Mouse (Mus musculus): ENCODE results near the gene Hipk3. TPM values are rescaled to one million over a fixed set of nuclear protein-coding genes. Genes with fewer than 3 reads are reported as not detected.

Hipk3 gene
- polyA plus RNA-seq, 1 experiment: 81.3 TPM

- Histone ChIP-seq H3K4me1 (ENCODE audit: control insufficient read depth, insufficient read depth, low read length) (no peaks in the 10 kb centered on the region), H3K36me3 (ENCODE audit: control insufficient read depth, insufficient read depth, low read length) (peaks cover 1% of the 10 kb centered on the region; the same call in 1 of the 2 replicates), H3K4me3 (ENCODE audit: control insufficient read depth, low read depth, low read length) (no peak overlapping the region), H3K27ac (ENCODE audit: control insufficient read depth, insufficient read depth, low read depth, low read length) (no peak overlapping the region), H3K27me3 (ENCODE audit: control insufficient read depth, insufficient read depth, low read length) (no peaks in the 10 kb centered on the region)
- TF ChIP-seq POLR2A (IDR thresholded peaks at IDR 0.05; ENCODE audit: control insufficient read depth, low read depth, low read length) (no peak), CTCF (IDR thresholded peaks at IDR 0.05; ENCODE audit: control insufficient read depth, insufficient read depth, insufficient replicate concordance, low read depth, low read length) (no peak)
Observed at GRCm38 (mm10) chr2:104442341-104442740, 51.9 kb downstream of the Hipk3 start.

GRCm38 (mm10) chr2:104436226-104436625 lies 58.0 kb downstream of the Hipk3 start:
- no peaks in the 10 kb centered on the region for H3K27me3 ChIP-seq (ENCODE audit: control insufficient read depth, insufficient read depth, low read length)
- no peaks in the 10 kb centered on the region for H3K4me1 ChIP-seq (ENCODE audit: control insufficient read depth, insufficient read depth, low read length)
- H3K36me3 ChIP-seq (ENCODE audit: control insufficient read depth, insufficient read depth, low read length): peaks cover 2% of the 10 kb centered on the region
- no peak overlapping the region for H3K4me3 ChIP-seq (ENCODE audit: control insufficient read depth, low read depth, low read length)
- no peak overlapping the region for H3K27ac ChIP-seq (ENCODE audit: control insufficient read depth, insufficient read depth, low read depth, low read length)
- TF ChIP-seq CTCF (IDR thresholded peaks at IDR 0.05; ENCODE audit: control insufficient read depth, insufficient read depth, insufficient replicate concordance, low read depth, low read length): no peak
- no peak for TF ChIP-seq POLR2A (IDR thresholded peaks at IDR 0.05; ENCODE audit: control insufficient read depth, low read depth, low read length)

GRCm38 (mm10) chr2:104431067-104431466 lies 63.2 kb downstream of the Hipk3 start:
- Histone ChIP-seq H3K27ac (ENCODE audit: control insufficient read depth, insufficient read depth, low read depth, low read length) (no peak overlapping the region), H3K4me3 (ENCODE audit: control insufficient read depth, low read depth, low read length) (no peak overlapping the region), H3K4me1 (ENCODE audit: control insufficient read depth, insufficient read depth, low read length) (no peaks in the 10 kb centered on the region), H3K27me3 (ENCODE audit: control insufficient read depth, insufficient read depth, low read length) (no peaks in the 10 kb centered on the region), H3K36me3 (ENCODE audit: control insufficient read depth, insufficient read depth, low read length) (peaks cover 4% of the 10 kb centered on the region)
- no peak for TF ChIP-seq POLR2A (IDR thresholded peaks at IDR 0.05; ENCODE audit: control insufficient read depth, low read depth, low read length)
- no peak for TF ChIP-seq CTCF (IDR thresholded peaks at IDR 0.05; ENCODE audit: control insufficient read depth, insufficient read depth, insufficient replicate concordance, low read depth, low read length)

- peaks cover 4% of the 10 kb centered on the region for H3K36me3 ChIP-seq (ENCODE audit: control insufficient read depth, insufficient read depth, low read length)
- H3K4me1 ChIP-seq (ENCODE audit: control insufficient read depth, insufficient read depth, low read length): no peaks in the 10 kb centered on the region
- TF ChIP-seq CTCF (IDR thresholded peaks at IDR 0.05; ENCODE audit: control insufficient read depth, insufficient read depth, insufficient replicate concordance, low read depth, low read length): no peak
- TF ChIP-seq POLR2A (IDR thresholded peaks at IDR 0.05; ENCODE audit: control insufficient read depth, low read depth, low read length): no peak
- H3K27ac ChIP-seq (ENCODE audit: control insufficient read depth, insufficient read depth, low read depth, low read length): no peak overlapping the region
- H3K27me3 ChIP-seq (ENCODE audit: control insufficient read depth, insufficient read depth, low read length): no peaks in the 10 kb centered on the region
- H3K4me3 ChIP-seq (ENCODE audit: control insufficient read depth, low read depth, low read length): no peak overlapping the region
Observed at GRCm38 (mm10) chr2:104430566-104430965, 63.7 kb downstream of the Hipk3 start.

GRCm38 (mm10) chr2:104426112-104426511 lies 68.1 kb downstream of the Hipk3 start:
- Histone ChIP-seq H3K36me3 (ENCODE audit: control insufficient read depth, insufficient read depth, low read length) (peaks cover 2% of the 10 kb centered on the region; the same call in 1 of the 2 replicates), H3K4me3 (ENCODE audit: control insufficient read depth, low read depth, low read length) (no peak overlapping the region), H3K27me3 (ENCODE audit: control insufficient read depth, insufficient read depth, low read length) (no peaks in the 10 kb centered on the region), H3K27ac (ENCODE audit: control insufficient read depth, insufficient read depth, low read depth, low read length) (no peak overlapping the region), H3K4me1 (ENCODE audit: control insufficient read depth, insufficient read depth, low read length) (no peaks in the 10 kb centered on the region)
- TF ChIP-seq CTCF (IDR thresholded peaks at IDR 0.05; ENCODE audit: control insufficient read depth, insufficient read depth, insufficient replicate concordance, low read depth, low read length) (no peak), POLR2A (IDR thresholded peaks at IDR 0.05; ENCODE audit: control insufficient read depth, low read depth, low read length) (no peak)

- no peak overlapping the region for H3K27ac ChIP-seq (ENCODE audit: control insufficient read depth, insufficient read depth, low read depth, low read length)
- H3K27me3 ChIP-seq (ENCODE audit: control insufficient read depth, insufficient read depth, low read length): no peaks in the 10 kb centered on the region
- H3K36me3 ChIP-seq (ENCODE audit: control insufficient read depth, insufficient read depth, low read length): no peaks in the 10 kb centered on the region
- TF ChIP-seq CTCF (IDR thresholded peaks at IDR 0.05; ENCODE audit: control insufficient read depth, insufficient read depth, insufficient replicate concordance, low read depth, low read length) (no peak), POLR2A (IDR thresholded peaks at IDR 0.05; ENCODE audit: control insufficient read depth, low read depth, low read length) (no peak)
- no peaks in the 10 kb centered on the region for H3K4me1 ChIP-seq (ENCODE audit: control insufficient read depth, insufficient read depth, low read length)
- H3K4me3 ChIP-seq (ENCODE audit: control insufficient read depth, low read depth, low read length): no peak overlapping the region
Observed at GRCm38 (mm10) chr2:104422230-104422629, 72.0 kb downstream of the Hipk3 start.

GRCm38 (mm10) chr2:104420805-104421204 lies 73.4 kb downstream of the Hipk3 start:
- no peak overlapping the region for H3K4me3 ChIP-seq (ENCODE audit: control insufficient read depth, low read depth, low read length)
- H3K36me3 ChIP-seq (ENCODE audit: control insufficient read depth, insufficient read depth, low read length): no peaks in the 10 kb centered on the region
- no peaks in the 10 kb centered on the region for H3K27me3 ChIP-seq (ENCODE audit: control insufficient read depth, insufficient read depth, low read length)
- TF ChIP-seq POLR2A (IDR thresholded peaks at IDR 0.05; ENCODE audit: control insufficient read depth, low read depth, low read length): no peak
- no peaks in the 10 kb centered on the region for H3K4me1 ChIP-seq (ENCODE audit: control insufficient read depth, insufficient read depth, low read length)
- H3K27ac ChIP-seq (ENCODE audit: control insufficient read depth, insufficient read depth, low read depth, low read length): no peak overlapping the region

- no peaks in the 10 kb centered on the region for H3K36me3 ChIP-seq (ENCODE audit: control insufficient read depth, insufficient read depth, low read length)
- no peaks in the 10 kb centered on the region for H3K4me1 ChIP-seq (ENCODE audit: control insufficient read depth, insufficient read depth, low read length)
- H3K4me3 ChIP-seq (ENCODE audit: control insufficient read depth, low read depth, low read length): no peak overlapping the region
- TF ChIP-seq CTCF (IDR thresholded peaks at IDR 0.05; ENCODE audit: control insufficient read depth, insufficient read depth, insufficient replicate concordance, low read depth, low read length) (no peak), POLR2A (IDR thresholded peaks at IDR 0.05; ENCODE audit: control insufficient read depth, low read depth, low read length) (no peak)
- H3K27me3 ChIP-seq (ENCODE audit: control insufficient read depth, insufficient read depth, low read length): no peaks in the 10 kb centered on the region
- no peak overlapping the region for H3K27ac ChIP-seq (ENCODE audit: control insufficient read depth, insufficient read depth, low read depth, low read length)
Observed at GRCm38 (mm10) chr2:104419999-104420398, 74.2 kb downstream of the Hipk3 start.
